Mouse (Mus musculus): ENCODE results near the gene Drosha. TPM values are rescaled to one million over a fixed set of nuclear protein-coding genes. Genes with fewer than 3 reads are reported as not detected.

Drosha gene
- polyA plus RNA-seq, 1 experiment = 43.1 TPM

GRCm38 (mm10) chr15:12876881-12877280, 52.3 kb downstream of the Drosha start:
- TF ChIP-seq FLI1 (IDR thresholded peaks at IDR 0.05; ENCODE audit: low read length) (no peak), GATA1 (IDR thresholded peaks at IDR 0.05; ENCODE audit: borderline replicate concordance, low read length) (no peak)
- Histone ChIP-seq H3K4me1 (peaks cover 6% of the 10 kb centered on the region), H3K9me3 (no peaks in the 10 kb centered on the region), H3K4me3 (replicated peaks) (no peak overlapping the region), H3K36me3 (replicated peaks; ENCODE audit: low read length) (peaks cover 79% of the 10 kb centered on the region), H3K27me3 (replicated peaks) (no peaks in the 10 kb centered on the region)

GRCm38 (mm10) chr15:12877934-12878333, 53.3 kb downstream of the Drosha start:
- H3K4me1 ChIP-seq = peaks cover 4% of the 10 kb centered on the region
- no peaks in the 10 kb centered on the region for H3K27me3 ChIP-seq (replicated peaks)
- TF ChIP-seq FLI1 (IDR thresholded peaks at IDR 0.05; ENCODE audit: low read length) (no peak), GATA1 (IDR thresholded peaks at IDR 0.05; ENCODE audit: borderline replicate concordance, low read length) (no peak)
- H3K4me3 ChIP-seq (replicated peaks) = no peak overlapping the region
- H3K36me3 ChIP-seq (replicated peaks; ENCODE audit: low read length) = peaks cover 89% of the 10 kb centered on the region
- H3K9me3 ChIP-seq = no peaks in the 10 kb centered on the region

- H3K4me3 ChIP-seq (replicated peaks) = no peak overlapping the region
- no peaks in the 10 kb centered on the region for H3K27me3 ChIP-seq (replicated peaks)
- H3K36me3 ChIP-seq (replicated peaks; ENCODE audit: low read length) = peaks cover 91% of the 10 kb centered on the region
- H3K4me1 ChIP-seq = no peaks in the 10 kb centered on the region
- TF ChIP-seq GATA1 (IDR thresholded peaks at IDR 0.05; ENCODE audit: borderline replicate concordance, low read length) = no peak
- no peak for TF ChIP-seq FLI1 (IDR thresholded peaks at IDR 0.05; ENCODE audit: low read length)
- no peaks in the 10 kb centered on the region for H3K9me3 ChIP-seq
Observed at GRCm38 (mm10) chr15:12878581-12878980, 54.0 kb downstream of the Drosha start.

- H3K36me3 ChIP-seq (replicated peaks; ENCODE audit: low read length) = peaks cover 96% of the 10 kb centered on the region
- H3K4me1 ChIP-seq = peaks cover 3% of the 10 kb centered on the region; the same call in 1 of the 2 replicates
- H3K4me3 ChIP-seq (replicated peaks) = no peak overlapping the region
- TF ChIP-seq GATA1 (IDR thresholded peaks at IDR 0.05; ENCODE audit: borderline replicate concordance, low read length) = no peak
- no peak for TF ChIP-seq FLI1 (IDR thresholded peaks at IDR 0.05; ENCODE audit: low read length)
- no peaks in the 10 kb centered on the region for H3K9me3 ChIP-seq
- H3K27me3 ChIP-seq (replicated peaks) = no peaks in the 10 kb centered on the region
Observed at GRCm38 (mm10) chr15:12879937-12880336, 55.3 kb downstream of the Drosha start.

- peaks cover 97% of the 10 kb centered on the region for H3K36me3 ChIP-seq (replicated peaks; ENCODE audit: low read length)
- H3K9me3 ChIP-seq = no peaks in the 10 kb centered on the region
- H3K4me1 ChIP-seq = peaks cover 10% of the 10 kb centered on the region
- H3K27me3 ChIP-seq (replicated peaks) = no peaks in the 10 kb centered on the region
- TF ChIP-seq FLI1 (IDR thresholded peaks at IDR 0.05; ENCODE audit: low read length) (no peak), GATA1 (IDR thresholded peaks at IDR 0.05; ENCODE audit: borderline replicate concordance, low read length) (no peak)
- H3K4me3 ChIP-seq (replicated peaks) = no peak overlapping the region
Observed at GRCm38 (mm10) chr15:12884855-12885254, 60.2 kb downstream of the Drosha start.

GRCm38 (mm10) chr15:12885361-12885760, 60.7 kb downstream of the Drosha start:
- peaks cover 10% of the 10 kb centered on the region for H3K4me1 ChIP-seq
- H3K4me3 ChIP-seq (replicated peaks) = no peak overlapping the region
- TF ChIP-seq FLI1 (IDR thresholded peaks at IDR 0.05; ENCODE audit: low read length) = no peak
- TF ChIP-seq GATA1 (IDR thresholded peaks at IDR 0.05; ENCODE audit: borderline replicate concordance, low read length) = no peak
- peaks cover 97% of the 10 kb centered on the region for H3K36me3 ChIP-seq (replicated peaks; ENCODE audit: low read length)
- no peaks in the 10 kb centered on the region for H3K27me3 ChIP-seq (replicated peaks)
- no peaks in the 10 kb centered on the region for H3K9me3 ChIP-seq

GRCm38 (mm10) chr15:12887206-12887605, 62.6 kb downstream of the Drosha start:
- H3K4me1 ChIP-seq = peaks cover 10% of the 10 kb centered on the region
- peaks cover 98% of the 10 kb centered on the region for H3K36me3 ChIP-seq (replicated peaks; ENCODE audit: low read length)

GRCm38 (mm10) chr15:12888312-12888711, 63.7 kb downstream of the Drosha start:
- Histone ChIP-seq H3K9me3 (peaks cover 5% of the 10 kb centered on the region; the same call in 1 of the 2 replicates), H3K4me1 (peaks cover 10% of the 10 kb centered on the region), H3K4me3 (replicated peaks) (no peak overlapping the region), H3K27me3 (replicated peaks) (no peaks in the 10 kb centered on the region), H3K36me3 (replicated peaks; ENCODE audit: low read length) (peaks cover 93% of the 10 kb centered on the region)
- no peak for TF ChIP-seq GATA1 (IDR thresholded peaks at IDR 0.05; ENCODE audit: borderline replicate concordance, low read length)
- TF ChIP-seq FLI1 (IDR thresholded peaks at IDR 0.05; ENCODE audit: low read length) = no peak

More at GRCm38 (mm10) chr15:12887206-12887605, 62.6 kb downstream of the Drosha start:
- Histone ChIP-seq H3K9me3 (no peaks in the 10 kb centered on the region), H3K27me3 (replicated peaks) (no peaks in the 10 kb centered on the region), H3K4me3 (replicated peaks) (no peak overlapping the region)
- TF ChIP-seq FLI1 (IDR thresholded peaks at IDR 0.05; ENCODE audit: low read length) (no peak), GATA1 (IDR thresholded peaks at IDR 0.05; ENCODE audit: borderline replicate concordance, low read length) (no peak)

GRCm38 (mm10) chr15:12889909-12890308, 65.3 kb downstream of the Drosha start:
- Histone ChIP-seq H3K9me3 (peaks cover 6% of the 10 kb centered on the region; the same call in 1 of the 2 replicates), H3K4me3 (replicated peaks) (no peak overlapping the region), H3K27me3 (replicated peaks) (no peaks in the 10 kb centered on the region), H3K4me1 (peaks cover 10% of the 10 kb centered on the region), H3K36me3 (replicated peaks; ENCODE audit: low read length) (peaks cover 93% of the 10 kb centered on the region)
- TF ChIP-seq FLI1 (IDR thresholded peaks at IDR 0.05; ENCODE audit: low read length) = no peak
- no peak for TF ChIP-seq GATA1 (IDR thresholded peaks at IDR 0.05; ENCODE audit: borderline replicate concordance, low read length)

- Histone ChIP-seq H3K4me1 (peaks cover 25% of the 10 kb centered on the region), H3K36me3 (replicated peaks; ENCODE audit: low read length) (peaks cover 84% of the 10 kb centered on the region), H3K9me3 (peaks cover 14% of the 10 kb centered on the region), H3K4me3 (replicated peaks) (no peak overlapping the region), H3K27me3 (replicated peaks) (no peaks in the 10 kb centered on the region)
- TF ChIP-seq FLI1 (IDR thresholded peaks at IDR 0.05; ENCODE audit: low read length) = no peak
- no peak for TF ChIP-seq GATA1 (IDR thresholded peaks at IDR 0.05; ENCODE audit: borderline replicate concordance, low read length)
Observed at GRCm38 (mm10) chr15:12895426-12895825, 70.8 kb downstream of the Drosha start.
